Mouse (Mus musculus) adrenal gland, postnatal 4 days (tissue): ENCODE data around the gene Anks3. TPM values are rescaled to one million over a fixed set of nuclear protein-coding genes. Genes with fewer than 3 reads are reported as not detected.
A peak's percentile ranks its signal among the peaks of the same experiment; 100 is the strongest.

ENCODE experiments used
- DNase-seq, 2 experiments: peaks; one replicate each; pipeline ENCODE4 v3.0.0; 2021 to 2022; ENCODE audit warnings: low spot score in 2 of 2, mixed read lengths in 2 of 2
- total RNA-seq, 2 experiments: library from RNA; stranded (reverse); gene quantifications; 2 replicates each; pipeline ENCODE4 v1.2.3; 2021

Gene Anks3
- total RNA-seq, 2 experiments from 2014 or later: 51.9 to 60.5 TPM

- DNase-seq: no peak
These were observed 28.6 kb downstream of the Anks3 start for GRCm38 (mm10) chr16:4935430-4935829.

DNA sequence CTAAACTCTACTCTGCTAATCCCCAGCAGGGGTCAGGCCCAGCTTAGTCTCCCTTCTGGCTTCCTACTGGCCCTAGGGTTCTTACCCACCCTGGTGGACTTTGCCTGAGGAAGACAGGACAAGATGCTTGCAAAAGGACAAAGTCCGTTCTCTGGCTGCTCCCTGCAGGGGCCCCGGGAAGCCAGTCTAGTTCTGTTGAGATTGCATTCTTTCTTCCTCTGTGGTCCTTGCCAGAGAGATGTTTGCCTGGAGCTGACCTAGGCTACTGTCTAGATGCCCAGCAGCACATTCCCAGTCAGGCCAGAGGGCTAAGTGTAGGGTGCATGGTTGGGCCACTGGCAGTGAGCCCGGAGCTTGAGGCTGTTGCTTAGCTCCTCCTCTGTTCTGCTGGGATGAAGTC, 31.6 kb downstream of the Anks3 start:
- DNase-seq: no peak

- no peak for DNase-seq
These were observed 35.5 kb downstream of the Anks3 start for GRCm38 (mm10) chr16:4928474-4928873.

DNA sequence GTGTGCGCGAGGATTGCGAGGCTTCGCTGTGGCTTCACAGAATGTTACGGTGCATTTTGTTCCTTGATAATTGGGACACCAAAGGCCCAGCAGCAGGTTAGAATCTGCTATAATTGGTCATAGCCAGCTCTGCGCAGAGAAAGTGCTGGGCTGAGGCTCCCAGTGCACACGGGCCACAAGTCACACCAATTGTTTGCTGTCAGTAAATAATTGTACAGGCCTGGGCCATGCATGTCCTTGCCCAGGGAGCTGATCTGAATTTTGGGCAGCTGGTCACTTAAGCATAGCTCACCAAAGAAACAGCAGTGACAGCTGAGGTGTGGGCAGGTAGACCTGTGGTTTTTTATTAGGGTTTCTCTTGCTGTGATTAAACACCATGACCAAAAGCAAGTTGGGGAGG, 36.0 kb downstream of the Anks3 start:
- no peak for DNase-seq

GRCm38 (mm10) chr16:4923996-4924395, 40.0 kb downstream of the Anks3 start:
- no peak for DNase-seq

DNA sequence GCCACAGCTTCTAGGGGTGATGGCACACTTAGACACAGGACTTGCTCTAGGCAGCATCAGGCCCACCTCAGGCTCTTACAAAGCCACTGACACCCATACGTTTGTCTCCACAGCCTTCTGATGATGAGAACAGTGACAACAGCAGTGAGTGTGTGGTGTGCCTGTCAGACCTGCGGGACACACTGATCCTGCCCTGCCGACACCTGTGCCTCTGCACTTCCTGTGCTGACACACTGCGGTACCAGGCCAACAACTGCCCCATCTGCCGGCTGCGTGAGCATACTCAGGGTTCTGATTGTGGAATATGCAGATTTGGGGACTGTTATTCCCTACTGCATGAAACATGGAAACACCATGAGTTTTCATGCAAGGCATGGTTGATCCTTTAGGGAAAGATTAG, 41.5 kb downstream of the Anks3 start:
- no peak for DNase-seq

DNA sequence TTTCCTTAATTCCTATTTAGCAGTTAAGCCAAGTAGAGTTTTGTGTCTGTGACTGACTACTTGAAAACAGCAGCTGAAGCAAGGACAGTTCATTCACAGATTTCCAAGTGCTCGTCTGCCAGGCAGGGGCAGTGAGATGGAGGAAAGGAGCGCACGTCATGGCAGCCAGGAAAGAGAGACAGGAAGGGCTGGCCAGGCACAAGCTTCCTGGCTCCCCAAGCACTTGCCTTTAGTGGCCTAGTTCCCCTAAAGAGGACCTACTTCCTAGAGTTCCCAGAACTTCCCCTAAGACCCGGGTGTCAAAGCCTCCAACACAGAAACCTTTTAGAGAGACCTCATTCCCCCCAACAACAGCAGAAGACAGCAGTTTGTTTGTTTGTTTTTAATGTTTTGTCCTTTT, 43.4 kb downstream of the Anks3 start:
- no peak for DNase-seq

DNA sequence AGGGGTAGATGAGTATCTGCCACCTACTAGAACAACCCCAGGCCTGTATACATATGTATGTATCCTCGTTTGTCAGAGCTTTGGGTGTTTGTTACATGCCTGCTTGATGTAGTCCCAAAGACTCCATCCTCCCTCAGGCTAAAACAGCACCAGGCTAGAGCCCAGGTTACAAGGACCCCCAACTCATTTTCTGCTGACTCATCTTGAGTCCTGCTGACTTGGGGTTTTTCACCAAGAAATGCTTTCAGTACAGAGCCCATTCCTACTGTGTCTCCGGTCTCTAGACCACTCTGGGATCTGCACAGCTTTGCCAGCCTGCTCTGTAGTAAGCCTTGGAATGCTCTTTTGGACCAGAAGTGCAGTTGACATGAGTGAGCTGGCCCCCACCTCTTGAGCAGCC, 47.4 kb downstream of the Anks3 start:
- no peak for DNase-seq

DNA sequence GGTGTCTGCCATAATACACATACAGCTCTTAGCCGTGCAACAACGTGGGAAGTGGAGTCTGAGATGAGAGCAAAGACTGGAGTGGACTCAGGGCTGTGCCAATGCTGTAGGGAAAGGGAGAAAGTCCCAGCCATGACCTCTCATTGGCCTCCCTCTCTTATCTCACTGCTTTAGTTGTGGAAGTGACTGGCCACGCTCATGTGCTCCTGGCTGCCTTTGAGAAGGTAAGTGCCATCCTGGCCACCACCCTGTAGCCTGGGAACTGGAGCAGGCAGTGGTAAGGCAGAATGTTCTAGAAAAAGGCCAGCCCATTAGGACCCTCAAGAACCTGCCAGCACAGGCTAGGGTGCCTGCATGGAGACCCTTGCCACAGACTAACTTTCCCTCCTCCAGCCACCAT, 48.1 kb downstream of the Anks3 start:
- DNase-seq: no peak

- DNase-seq: peak; percentile 62 to 63
These were observed 49.9 kb downstream of the Anks3 start for GRCm38 (mm10) chr16:4913783-4914735.

DNA sequence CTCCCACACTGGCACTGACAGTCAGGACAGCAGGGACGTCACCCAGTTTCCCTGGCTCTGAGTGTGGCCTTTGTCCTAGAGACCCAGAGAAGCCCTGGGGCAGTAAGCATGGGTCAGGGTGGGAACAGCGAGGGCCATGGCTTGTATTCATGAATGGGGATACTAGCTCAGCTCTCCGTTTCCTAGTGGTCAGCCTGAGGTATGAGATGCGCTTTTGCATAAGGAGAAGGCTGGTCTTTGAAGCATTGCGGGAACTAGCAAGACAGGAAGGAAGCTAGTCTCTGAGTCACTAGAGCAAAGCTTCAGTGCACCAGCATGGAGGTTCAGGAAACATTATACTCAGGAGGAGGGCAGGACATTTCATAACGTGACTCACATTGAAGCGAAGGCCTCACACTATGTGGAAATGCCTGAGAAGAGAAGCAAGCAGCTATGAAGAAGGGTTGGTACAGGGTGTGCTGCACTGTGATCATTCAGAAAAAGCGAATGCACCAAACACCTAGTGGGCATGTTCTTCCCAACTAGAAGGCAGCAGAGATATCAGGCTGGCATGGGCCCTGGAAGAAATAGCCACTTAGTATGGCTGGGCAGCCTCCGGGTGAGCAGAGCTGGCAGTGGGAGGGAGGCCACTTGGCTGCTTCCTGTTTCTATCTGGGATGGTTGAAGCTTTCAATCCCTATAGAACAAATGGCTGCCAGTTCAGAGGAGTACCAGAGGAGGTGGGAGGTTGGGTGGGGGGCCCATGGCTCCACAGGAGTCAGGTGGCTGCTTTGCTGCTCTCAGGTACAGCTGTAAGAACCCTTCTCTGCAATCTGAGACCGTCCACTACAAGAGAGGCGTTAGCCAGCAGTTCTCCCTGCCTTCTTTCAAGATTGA, 50.9 kb downstream of the Anks3 start:
- no peak for DNase-seq

- DNase-seq: no peak
These were observed 51.8 kb downstream of the Anks3 start for GRCm38 (mm10) chr16:4912074-4912648.

DNA sequence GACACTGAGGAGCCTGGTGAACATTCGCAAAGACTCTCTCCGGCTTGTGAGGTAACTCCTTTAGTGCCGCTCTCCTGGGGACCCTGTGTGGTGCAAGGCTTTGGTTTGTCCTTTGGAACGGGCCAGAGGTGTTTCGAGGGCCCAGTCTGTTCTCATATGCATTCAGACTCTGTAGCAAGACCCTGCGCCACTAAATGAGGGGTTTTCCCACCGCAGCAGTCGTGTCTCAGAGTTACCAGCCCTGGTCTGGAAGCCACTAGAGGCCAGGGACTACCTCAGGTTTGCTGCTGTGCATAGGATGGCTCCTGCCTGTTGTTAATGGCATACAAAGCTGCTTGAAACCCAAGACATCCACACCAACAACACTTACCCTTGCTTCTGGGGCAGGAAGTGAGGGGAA, 53.2 kb downstream of the Anks3 start:
- DNase-seq: no peak

DNA sequence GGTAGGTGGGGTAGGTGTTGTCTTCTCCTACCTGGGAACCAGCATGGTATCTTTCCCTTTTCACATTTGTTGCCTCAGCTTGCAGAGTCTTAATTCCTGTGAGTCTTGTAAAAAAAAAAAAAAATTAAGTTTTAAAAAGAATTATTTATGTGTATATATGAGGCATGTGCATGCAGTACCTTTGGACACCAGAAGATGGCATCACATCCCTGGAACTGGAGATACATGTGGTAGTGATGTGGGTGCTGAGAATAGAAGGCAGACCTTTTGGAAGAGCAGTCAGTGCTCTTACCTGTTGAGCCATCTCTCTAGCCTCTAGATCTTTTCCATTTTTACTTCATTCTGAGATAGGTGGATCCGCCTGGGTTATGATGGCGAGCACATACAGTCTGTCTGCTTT, 54.3 kb downstream of the Anks3 start:
- DNase-seq: no peak

GRCm38 (mm10) chr16:4907972-4908371, 56.0 kb downstream of the Anks3 start:
- no peak for DNase-seq

GRCm38 (mm10) chr16:4907386-4907785, 56.6 kb downstream of the Anks3 start:
- DNase-seq: no peak

DNA sequence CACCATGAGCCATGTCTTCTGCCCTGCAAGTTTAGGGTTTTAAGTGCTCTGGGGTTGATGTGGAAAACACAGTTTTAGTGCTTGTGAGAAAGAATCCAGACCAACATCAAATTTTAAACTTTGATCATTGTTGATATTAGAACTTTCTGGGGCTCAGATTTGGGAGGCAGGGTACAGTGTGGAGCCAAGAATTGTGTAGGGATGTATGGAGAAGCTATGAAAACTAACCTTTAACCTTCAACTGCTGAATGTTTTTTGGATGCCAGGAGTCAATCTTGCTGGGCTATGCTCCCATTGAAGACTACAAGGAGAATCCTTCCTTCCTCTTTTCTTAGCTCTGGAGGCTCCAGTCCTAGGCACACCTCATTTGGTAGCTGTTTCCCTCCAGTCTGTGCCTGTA, 57.4 kb downstream of the Anks3 start:
- DNase-seq: no peak

DNA sequence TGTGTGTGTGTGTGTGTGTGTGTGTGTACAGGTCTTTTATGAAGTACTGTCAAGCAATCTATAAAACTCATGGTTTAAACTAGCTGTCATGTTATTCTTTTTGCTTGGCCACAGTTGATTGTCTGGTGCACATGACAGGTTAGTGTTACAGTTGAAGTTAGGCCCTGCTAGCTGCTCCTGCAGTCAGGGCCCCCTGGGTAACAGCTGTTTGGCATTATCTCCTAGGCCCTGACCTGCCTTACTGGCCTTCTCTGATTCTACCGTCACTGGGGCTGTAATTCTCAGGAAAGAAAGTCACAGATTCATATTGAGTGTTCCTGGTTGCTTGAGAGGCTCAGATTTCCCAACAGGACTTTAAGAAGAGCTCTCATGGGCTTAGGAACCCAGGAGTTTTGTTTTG, 58.4 kb downstream of the Anks3 start:
- no peak for DNase-seq

DNA sequence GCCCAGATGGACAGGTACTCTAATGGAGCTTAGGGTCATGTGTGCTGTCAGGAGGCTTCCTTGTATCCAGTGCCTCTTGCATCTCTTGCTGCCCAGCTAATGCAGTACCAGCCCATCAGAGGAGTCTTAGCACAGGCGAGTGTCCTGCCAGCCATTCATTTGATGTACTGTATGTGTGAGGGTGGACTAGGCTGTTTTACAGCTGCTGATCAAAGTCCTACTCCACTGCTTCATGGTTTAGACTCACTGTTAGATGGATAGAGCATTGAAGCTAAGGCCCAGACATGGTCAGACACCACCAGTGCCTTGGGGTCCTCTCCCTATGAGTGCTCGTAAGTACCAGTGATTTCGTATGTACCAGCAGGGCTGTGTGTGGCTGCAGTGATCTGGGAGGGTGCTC, 59.1 kb downstream of the Anks3 start:
- DNase-seq: no peak

GRCm38 (mm10) chr16:4903491-4904102, 60.4 kb downstream of the Anks3 start:
- DNase-seq: no peak

DNA sequence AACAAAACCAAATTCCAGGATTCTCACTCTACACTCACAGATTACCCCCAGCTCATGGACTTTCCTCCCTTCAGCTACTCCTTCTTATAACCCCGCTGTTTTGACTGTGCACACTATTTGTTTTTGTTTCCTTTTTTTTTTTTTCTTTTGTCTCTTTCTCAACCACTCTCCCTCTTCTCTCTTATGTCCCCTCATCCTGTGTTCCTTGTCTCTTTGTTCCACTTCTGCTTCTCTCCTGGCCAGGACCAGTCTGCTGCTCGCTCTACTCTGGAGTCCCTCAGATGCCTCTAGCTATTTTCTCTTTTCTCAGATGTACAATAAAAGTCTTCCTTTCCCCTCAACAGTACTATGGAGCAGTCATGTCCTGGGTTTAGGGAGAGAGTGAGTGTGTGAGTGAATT, 61.6 kb downstream of the Anks3 start:
- no peak for DNase-seq
